Mouse (Mus musculus) cerebellum, adult 2 months (tissue): ENCODE results near the gene Pde4a. TPM values are rescaled to one million over a fixed set of nuclear protein-coding genes. Genes with fewer than 3 reads are reported as not detected.
A peak's percentile ranks its signal among the peaks of the same experiment; 100 is the strongest.

Experiments used
- DNase-seq, 2 experiments: peaks; one replicate each; pipeline ENCODE4 v3.0.0; 2021
- H3K27ac ChIP-seq: fragments of 200-500 bp; 2 replicates; pipeline ENCODE4 v1.5.1; 2012; ENCODE audit warnings: low read length, control low read depth, inconsistent platforms; ENCODE audit not compliant: insufficient read depth
- H3K27me3 ChIP-seq: fragments of 200-500 bp; 2 replicates; pipeline ENCODE4 v1.6.1; 2012; ENCODE audit warnings: inconsistent platforms, mild to moderate bottlenecking, low read length, moderate library complexity; ENCODE audit not compliant: control insufficient read depth, insufficient read depth
- H3K4me1 ChIP-seq: fragments of 200-500 bp; 2 replicates; pipeline ENCODE4 v1.6.1; 2011; ENCODE audit warnings: low read length; ENCODE audit not compliant: control insufficient read depth, insufficient read depth
- H3K4me3 ChIP-seq: fragments of 200-500 bp; replicated peaks from 2 replicates; pipeline ENCODE3; 2011; ENCODE audit warnings: mild to moderate bottlenecking, low read depth, low read length, control low read depth; ENCODE audit not compliant: insufficient read depth
- CTCF ChIP-seq: fragments of 200-500 bp; IDR thresholded peaks from 2 replicates; pipeline ENCODE4 v1.5.1; 2011; ENCODE audit warnings: low read depth, mild to moderate bottlenecking, control low read depth, low read length, moderate library complexity, borderline replicate concordance; ENCODE audit not compliant: insufficient read depth
- POLR2A ChIP-seq: fragments of 200-500 bp; IDR thresholded peaks from 2 replicates; pipeline ENCODE4 v1.6.1; 2011; ENCODE audit warnings: low read length, control low read depth, borderline replicate concordance; ENCODE audit not compliant: insufficient read depth
- WGBS: fragments of 180-500 bp; shearing (Covaris S2); methylation state at CpG from one replicate; pipeline ENCODE4 v1.1.7; 2018; 5-methylcytosine and 5-hydroxymethylcytosine counted together
- polyA plus RNA-seq: library from polyadenylated mRNA; depleted of rRNA; stranded (reverse); fragments of >200 nt; gene quantifications from 2 replicates; pipeline ENCODE4 v1.2.3, GENCODE M21; 2012

Pde4a gene
- polyA plus RNA-seq, 1 experiment = 57.4 TPM

DNA sequence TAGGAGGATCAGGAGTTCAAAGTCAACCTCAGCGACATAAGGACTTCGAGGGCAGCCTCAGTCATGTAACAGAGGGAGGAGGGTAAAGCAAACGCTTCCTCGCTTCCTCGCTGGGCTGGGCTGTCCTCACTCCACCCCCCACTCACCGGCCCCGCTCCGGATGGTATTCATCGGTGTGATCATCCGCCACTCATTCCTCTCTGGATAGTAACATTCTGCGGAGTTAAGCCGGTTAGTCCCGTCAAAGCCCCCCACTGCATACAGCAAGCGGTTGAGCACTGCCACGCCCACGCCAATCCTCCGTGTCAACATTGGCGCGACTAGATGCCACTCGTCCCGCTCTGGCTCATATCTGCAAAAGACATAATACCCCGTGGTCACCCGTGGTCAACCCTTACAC, 66.0 kb downstream of the Pde4a start:
- DNase-seq = no peak
- no peak overlapping the region for H3K27ac ChIP-seq
- no peak overlapping the region for H3K4me3 ChIP-seq
- no peaks in the 10 kb centered on the region for H3K27me3 ChIP-seq
- WGBS = 59% methylated on average over 23 of the region's 23 CpGs
- peaks cover 13% of the 10 kb centered on the region for H3K4me1 ChIP-seq
- no peak for TF ChIP-seq POLR2A
- TF ChIP-seq CTCF = no peak

DNA sequence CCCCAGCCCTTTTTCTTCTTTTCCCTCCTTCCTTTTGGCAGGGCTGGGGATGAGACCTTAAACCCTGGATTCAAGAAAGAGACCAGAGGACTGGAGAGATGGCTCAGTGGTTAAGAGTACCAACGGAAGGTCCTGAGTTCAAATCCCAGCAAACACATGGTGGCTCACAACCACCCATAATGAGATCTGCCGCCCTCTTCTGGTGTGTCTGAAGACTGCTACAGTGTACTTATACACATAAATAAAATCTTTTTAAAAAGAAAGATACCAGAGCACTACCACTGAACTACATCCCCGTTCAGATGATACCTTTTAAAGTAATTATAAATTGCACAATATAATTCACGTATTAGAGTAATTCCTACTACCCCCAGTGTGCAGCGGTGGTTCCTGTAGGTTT, 67.4 kb downstream of the Pde4a start:
- H3K4me1 ChIP-seq = peaks cover 19% of the 10 kb centered on the region
- no peak overlapping the region for H3K27ac ChIP-seq
- WGBS = 89% methylated on average over 5 of the region's 5 CpGs
- H3K4me3 ChIP-seq = no peak overlapping the region
- H3K27me3 ChIP-seq = no peaks in the 10 kb centered on the region
- no peak for DNase-seq
- TF ChIP-seq POLR2A (no peak), CTCF (no peak)

DNA sequence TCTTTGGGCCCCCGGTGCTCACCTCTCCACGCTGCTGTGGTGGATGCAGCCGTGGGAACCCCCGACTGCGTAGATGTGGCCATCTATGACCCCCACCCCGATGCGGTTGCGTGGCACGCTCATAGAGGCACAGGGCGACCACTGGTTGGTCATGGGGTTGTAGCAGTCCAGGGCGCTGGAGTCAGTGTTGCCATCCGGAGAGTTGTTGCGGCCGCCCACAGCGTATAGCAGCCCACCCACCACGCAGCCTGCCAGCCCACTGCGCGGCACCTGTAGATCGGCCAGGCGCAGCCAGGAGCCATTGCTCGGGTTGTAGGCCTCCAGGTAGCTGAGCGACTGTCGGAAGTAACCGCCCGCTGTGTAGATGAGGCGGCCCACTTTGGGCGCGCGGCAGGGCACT, 67.9 kb downstream of the Pde4a start:
- DNase-seq = no peak
- 92% methylated on average over 29 of the region's 29 CpGs for WGBS

DNA sequence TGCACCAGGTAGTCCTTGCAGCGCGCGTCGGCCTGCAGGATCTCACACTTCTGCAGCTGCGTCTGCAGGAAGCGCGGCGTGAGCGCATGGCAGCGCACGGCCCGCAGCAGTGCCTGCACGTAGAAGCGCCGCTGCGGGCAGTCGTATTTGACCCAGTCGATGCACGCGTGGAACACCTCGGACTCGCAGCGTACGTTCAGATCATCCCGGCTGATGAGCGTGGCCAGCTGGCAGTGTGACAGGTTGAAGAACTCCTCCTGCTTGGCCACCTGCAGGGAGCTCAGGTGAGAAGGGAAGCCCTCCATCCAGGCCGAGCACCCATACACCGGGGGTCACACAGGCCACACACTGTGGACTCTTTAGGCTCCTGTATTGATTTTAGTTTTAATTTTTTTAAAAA, 68.3 kb downstream of the Pde4a start:
- 75% methylated on average over 28 of the region's 28 CpGs for WGBS
- H3K27me3 ChIP-seq = no peaks in the 10 kb centered on the region
- H3K4me3 ChIP-seq = no peak overlapping the region
- no peak for DNase-seq
- no peak for TF ChIP-seq CTCF
- TF ChIP-seq POLR2A = no peak
- H3K4me1 ChIP-seq = peaks cover 19% of the 10 kb centered on the region
- H3K27ac ChIP-seq = no peak overlapping the region

More for the DNA sequence above, 67.9 kb downstream of the Pde4a start:
- H3K27ac ChIP-seq = no peak overlapping the region
- H3K4me3 ChIP-seq = no peak overlapping the region
- peaks cover 19% of the 10 kb centered on the region for H3K4me1 ChIP-seq
- no peak for TF ChIP-seq CTCF
- TF ChIP-seq POLR2A = no peak
- no peaks in the 10 kb centered on the region for H3K27me3 ChIP-seq

DNA sequence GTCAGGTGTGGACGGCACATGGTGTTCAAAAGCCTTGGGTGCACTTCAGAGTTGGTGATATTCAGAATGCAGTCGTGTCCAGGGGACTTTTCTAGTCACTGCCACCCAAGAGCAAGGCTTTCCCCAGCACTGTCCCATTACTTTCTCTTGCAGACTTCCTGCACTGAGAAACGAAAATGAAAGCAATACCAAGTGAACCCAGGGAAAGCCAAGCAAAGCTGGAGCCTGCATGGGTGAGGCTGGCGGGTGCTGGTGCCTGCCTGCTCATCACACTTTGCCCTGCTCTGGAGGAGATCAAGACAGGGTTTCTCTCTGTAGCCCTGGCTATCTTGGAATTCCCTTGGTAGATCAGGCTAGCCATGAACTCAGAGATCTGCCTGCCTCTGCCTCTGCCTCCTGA, 69.8 kb downstream of the Pde4a start:
- Histone ChIP-seq H3K27ac (no peak overlapping the region), H3K4me1 (peaks cover 19% of the 10 kb centered on the region), H3K4me3 (no peak overlapping the region), H3K27me3 (no peaks in the 10 kb centered on the region)
- 75% methylated on average over 4 of the region's 4 CpGs for WGBS
- no peak for DNase-seq
- TF ChIP-seq POLR2A (no peak), CTCF (no peak)

DNA sequence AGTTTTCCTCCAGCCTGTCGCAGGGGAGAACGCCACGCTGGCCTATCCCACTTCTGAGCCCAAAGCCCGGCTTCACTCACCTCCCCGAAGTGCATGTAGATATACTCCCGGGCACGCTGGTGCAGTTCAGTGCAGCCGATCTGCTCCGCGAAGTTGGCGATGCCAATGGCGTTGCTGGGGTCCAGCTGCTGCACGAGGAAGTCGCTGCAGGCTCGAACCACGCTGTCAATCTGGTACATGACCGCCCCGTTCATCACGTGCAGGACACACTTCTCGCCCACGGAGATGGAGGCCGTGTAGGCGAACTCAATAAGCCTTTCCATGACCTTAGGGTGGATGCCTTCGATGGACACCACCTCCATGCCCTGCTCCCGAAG, 71.5 kb downstream of the Pde4a start:
- TF ChIP-seq CTCF (no peak), POLR2A (no peak)
- H3K27ac ChIP-seq = peak overlapping the region; percentile 98

DNA sequence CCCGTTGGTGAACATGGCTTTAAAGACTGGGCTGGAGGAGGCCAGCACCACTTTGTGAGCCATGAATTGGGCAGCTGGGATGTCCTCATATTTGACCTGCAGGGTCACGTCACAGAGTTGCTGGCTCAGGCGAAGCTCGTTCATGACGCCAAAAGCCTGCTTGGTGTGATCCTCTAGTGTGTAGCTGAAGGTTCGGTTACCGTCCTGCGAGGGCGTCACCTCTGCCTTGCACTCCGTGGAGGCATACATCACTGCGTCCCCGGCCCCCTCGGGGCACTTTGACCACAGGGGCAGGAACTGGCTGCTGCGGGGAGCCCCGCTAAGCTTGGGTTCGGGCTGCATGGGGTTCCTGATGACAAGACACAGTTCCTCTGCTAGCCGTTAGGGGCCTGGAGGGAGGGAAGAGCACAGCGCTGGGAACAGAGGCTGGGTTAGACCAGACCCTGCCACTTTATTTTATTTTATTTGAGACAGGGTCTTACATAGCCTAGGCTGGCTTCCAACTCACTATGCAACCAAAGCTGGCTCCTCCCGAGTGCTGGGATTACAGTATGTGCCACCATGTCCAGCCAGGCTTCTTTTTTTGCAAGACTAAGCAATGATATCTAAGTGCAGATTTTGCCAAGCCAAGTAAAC, 72.0 kb downstream of the Pde4a start:
- WGBS = 4% methylated on average over 19 of the region's 19 CpGs
- Histone ChIP-seq H3K27ac (peak overlapping the region; percentile 98), H3K4me1 (peaks cover 22% of the 10 kb centered on the region), H3K4me3 (peak overlapping the region; percentile 82), H3K27me3 (no peaks in the 10 kb centered on the region)
- TF ChIP-seq CTCF (peak; percentile 32; the same call in 1 of the 2 replicates), POLR2A (no peak)
- peak; percentile 57 to 67 for DNase-seq

More for the DNA sequence above, 71.5 kb downstream of the Pde4a start:
- no peak for DNase-seq
- 36% methylated on average over 25 of the region's 25 CpGs for WGBS
- Histone ChIP-seq H3K4me1 (peaks cover 24% of the 10 kb centered on the region), H3K4me3 (peak overlapping the region; percentile 82), H3K27me3 (no peaks in the 10 kb centered on the region)

DNA sequence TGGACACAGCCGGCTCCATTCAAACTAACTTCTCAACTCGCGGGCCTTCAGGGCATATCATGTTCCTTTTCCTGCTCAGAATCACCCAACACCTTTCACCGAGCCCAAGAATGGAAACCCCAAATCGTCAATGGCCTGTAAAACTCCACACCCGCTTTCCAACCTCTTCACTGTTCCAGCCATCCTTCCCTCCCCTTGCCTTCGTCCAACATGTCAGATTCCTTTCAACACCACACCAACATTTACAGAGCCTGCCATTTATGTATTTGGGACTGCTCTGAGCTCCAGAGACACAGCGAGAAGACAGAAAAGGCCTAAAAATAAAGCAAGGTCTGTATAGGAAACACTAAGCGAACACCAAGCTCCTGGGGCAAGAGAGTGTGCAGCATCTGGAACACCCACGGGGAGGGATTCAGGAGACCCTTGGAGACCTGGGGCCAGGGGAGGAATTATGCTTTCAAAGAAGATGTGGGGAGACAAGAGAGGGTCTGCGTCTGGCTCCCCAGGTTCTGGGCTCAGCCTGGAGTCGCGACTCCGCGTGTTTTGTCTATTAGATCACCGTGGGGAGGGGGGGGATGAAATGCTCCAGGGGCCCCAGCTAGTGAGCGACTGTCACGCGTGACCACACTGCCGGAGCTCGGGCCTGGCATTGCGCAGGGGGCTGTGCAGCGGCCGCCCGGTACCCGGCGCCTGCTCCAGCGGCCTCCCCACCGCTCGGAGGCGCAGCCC, 72.7 kb downstream of the Pde4a start:
- H3K27me3 ChIP-seq = no peaks in the 10 kb centered on the region
- H3K27ac ChIP-seq = peak overlapping the region; percentile 98
- WGBS = under 1% methylated on average over 31 of the region's 31 CpGs
- TF ChIP-seq POLR2A (no peak), CTCF (no peak)
- no peak for DNase-seq
- H3K4me1 ChIP-seq = peaks cover 22% of the 10 kb centered on the region
- H3K4me3 ChIP-seq = peak overlapping the region; percentile 82
